Mouse (Mus musculus) forebrain, embryonic 11.5 days (tissue): Measurements from ENCODE around the gene Lemd1. TPM values are rescaled to one million over a fixed set of nuclear protein-coding genes. Genes with fewer than 3 reads are reported as not detected.

Experiments
- ATAC-seq: fragments of 200-750 bp; cut with Nextera tagmentation; replicated peaks from 2 replicates; pipeline ENCODE4 v1.8.0; 2017; ENCODE audit warnings: moderate TSS enrichment; ENCODE audit not compliant: low FRiP score
- DNase-seq: peaks from one replicate; pipeline ENCODE4 v3.0.0-alpha.2; 2017; ENCODE audit warnings: low spot score
- H3K27ac ChIP-seq: fragments of 300-500 bp; sonication (generic); 2 replicates; pipeline ENCODE4 v1.5.1; 2014; ENCODE audit warnings: low read depth, low read length
- H3K27me3 ChIP-seq: fragments of 300-500 bp; sonication (generic); 2 replicates; pipeline ENCODE4 v1.6.1; 2014; ENCODE audit warnings: mild to moderate bottlenecking, low read length, mixed read lengths; ENCODE audit not compliant: control insufficient read depth, insufficient read depth
- H3K36me3 ChIP-seq: fragments of 300-500 bp; sonication (generic); 2 replicates; pipeline ENCODE4 v1.6.1; 2014; ENCODE audit warnings: mild to moderate bottlenecking, low read length, moderate library complexity, mixed read lengths; ENCODE audit not compliant: control insufficient read depth, insufficient read depth
- H3K4me1 ChIP-seq: fragments of 300-500 bp; sonication (generic); replicated peaks from 2 replicates; pipeline ENCODE4 v1.6.1; 2014; ENCODE audit warnings: low read length, mixed read lengths; ENCODE audit not compliant: control insufficient read depth, insufficient read depth
- H3K4me2 ChIP-seq: fragments of 300-500 bp; sonication (generic); 2 replicates; pipeline ENCODE4 v1.6.1; 2014; ENCODE audit warnings: low read depth, mild to moderate bottlenecking, low read length, moderate library complexity, mixed read lengths; ENCODE audit not compliant: severe bottlenecking
- H3K4me3 ChIP-seq: fragments of 300-500 bp; sonication (generic); 2 replicates; pipeline ENCODE4 v1.5.1; 2014; ENCODE audit warnings: low read depth, low read length
- H3K9ac ChIP-seq: fragments of 300-500 bp; sonication (generic); 2 replicates; pipeline ENCODE4 v1.6.1; 2014; ENCODE audit warnings: low read length
- H3K9me3 ChIP-seq: fragments of 300-500 bp; sonication (generic); 2 replicates; pipeline ENCODE4 v1.6.1; 2016; ENCODE audit warnings: low read length, mixed read lengths; ENCODE audit not compliant: control insufficient read depth
- WGBS: fragments of 180-500 bp; shearing (Covaris S2); extraction: QIAGEN DNeasy Blood & Tissue Kit; methylation state at CpG from one replicate; pipeline ENCODE4 v1.1.7; 2014; 5-methylcytosine and 5-hydroxymethylcytosine counted together
- polyA plus RNA-seq: library from polyadenylated mRNA; unstranded; fragments of >200 nt; fragmentation: Nextera tagmentation; extraction: Ambion mirVana; gene quantifications from 2 replicates; pipeline ENCODE4 v1.2.1, GENCODE M21; 2014

Lemd1 gene
- polyA plus RNA-seq, 1 experiment from 2014 or later: 8.1 TPM

DNA sequence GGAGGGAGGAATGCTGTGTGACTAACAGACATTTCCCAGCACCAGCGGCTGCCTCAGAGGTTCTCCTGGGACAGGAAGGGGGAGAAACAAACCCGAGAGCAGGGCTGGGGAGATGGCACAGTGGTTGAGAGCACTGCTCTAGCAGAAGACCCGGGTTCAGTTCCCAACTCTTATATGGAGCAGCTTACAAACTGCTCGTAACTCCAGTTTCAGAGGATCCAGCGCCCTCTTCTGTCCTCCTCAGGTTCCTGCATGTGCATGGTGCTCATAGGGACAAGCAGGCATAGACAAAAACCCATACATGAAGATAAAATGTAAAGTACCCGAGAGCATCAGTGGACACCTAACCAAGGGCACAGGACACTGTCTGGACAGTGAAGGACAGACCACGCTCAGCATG lies 19.7 kb downstream of the Lemd1 start:
- ATAC-seq: 0 out of 2 replicates have a peak, but pooled peaks have one; percentile 25
- no peak overlapping the region for H3K4me3 ChIP-seq
- H3K4me1 ChIP-seq: peaks cover 14% of the 10 kb centered on the region

DNA sequence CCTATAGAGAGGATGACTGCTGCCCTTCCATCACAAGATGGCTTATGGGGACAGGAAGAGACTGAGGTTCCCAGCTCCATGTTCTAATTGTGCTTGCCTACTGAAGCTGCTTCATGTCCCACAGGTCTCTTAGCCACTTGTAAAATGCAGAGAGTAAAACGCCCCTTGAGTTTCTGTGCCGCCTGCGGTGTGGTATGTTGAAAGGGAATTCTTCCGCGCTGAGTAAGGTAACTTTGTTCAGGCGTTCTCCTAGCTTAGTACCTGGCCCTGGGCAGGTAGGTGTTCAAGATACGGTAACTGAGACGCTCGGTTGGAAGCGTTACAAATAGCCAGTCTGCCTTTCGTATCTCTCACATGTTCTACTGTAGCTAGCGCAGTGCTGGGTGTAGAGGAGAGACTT lies 20.4 kb downstream of the Lemd1 start:
- peaks cover 14% of the 10 kb centered on the region; the same call in 1 of the 2 replicates for H3K4me1 ChIP-seq
- peaks cover 5% of the 10 kb centered on the region; the same call in 1 of the 2 replicates for H3K27me3 ChIP-seq
- WGBS: 46% methylated on average over 12 of the region's 12 CpGs
- no peak overlapping the region for H3K27ac ChIP-seq
- no peaks in the 10 kb centered on the region for H3K36me3 ChIP-seq
- ATAC-seq (no peak), DNase-seq (peak; percentile 44)
- peak overlapping the region; percentile 5; the same call in 1 of the 2 replicates for H3K9ac ChIP-seq
- H3K4me3 ChIP-seq: no peak overlapping the region; the same call in 1 of the 2 replicates
- H3K4me2 ChIP-seq: peak overlapping the region; percentile 37; the same call in 1 of the 2 replicates
- H3K9me3 ChIP-seq: no peaks in the 10 kb centered on the region

More for the DNA sequence above, 19.7 kb downstream of the Lemd1 start:
- no peak overlapping the region for H3K4me2 ChIP-seq
- no peaks in the 10 kb centered on the region for H3K36me3 ChIP-seq
- DNase-seq: peak; percentile 72
- H3K27me3 ChIP-seq: peaks cover 5% of the 10 kb centered on the region; the same call in 1 of the 2 replicates
- WGBS: 27% methylated on average over 7 of the region's 7 CpGs
- no peaks in the 10 kb centered on the region for H3K9me3 ChIP-seq
- no peak overlapping the region for H3K27ac ChIP-seq
- H3K9ac ChIP-seq: no peak overlapping the region

DNA sequence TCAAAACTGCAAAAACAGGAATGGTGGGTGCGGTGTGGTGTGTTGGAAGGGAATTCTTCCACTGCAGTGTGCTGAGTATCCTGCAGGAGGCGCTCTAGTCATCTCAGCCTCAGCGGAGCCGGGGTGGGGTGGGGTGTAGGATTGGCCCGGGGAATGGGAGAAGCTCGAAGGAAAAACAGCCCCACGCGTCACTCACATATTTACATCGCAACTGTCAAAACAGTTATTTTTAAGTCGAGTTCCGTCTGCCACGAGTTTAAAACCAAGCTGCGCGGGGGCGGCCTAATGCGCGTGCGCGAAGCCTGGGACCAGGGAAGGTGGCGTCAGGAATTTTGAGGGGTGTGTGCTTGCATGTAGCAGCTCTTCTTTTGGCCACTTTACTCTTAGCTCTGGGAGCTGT lies 21.0 kb downstream of the Lemd1 start:
- Histone ChIP-seq H3K4me2 (peak overlapping the region; percentile 37), H3K9me3 (no peaks in the 10 kb centered on the region), H3K27me3 (peaks cover 5% of the 10 kb centered on the region; the same call in 1 of the 2 replicates), H3K36me3 (no peaks in the 10 kb centered on the region), H3K27ac (no peak overlapping the region), H3K4me1 (peaks cover 14% of the 10 kb centered on the region; the same call in 1 of the 2 replicates), H3K9ac (peak overlapping the region; percentile 5), H3K4me3 (peak overlapping the region; percentile 29; the same call in 1 of the 2 replicates)
- DNase-seq (peak; percentile 78), ATAC-seq (peak; percentile 50; the same call in 1 of the 2 replicates)
- 8% methylated on average over 20 of the region's 20 CpGs for WGBS

DNA sequence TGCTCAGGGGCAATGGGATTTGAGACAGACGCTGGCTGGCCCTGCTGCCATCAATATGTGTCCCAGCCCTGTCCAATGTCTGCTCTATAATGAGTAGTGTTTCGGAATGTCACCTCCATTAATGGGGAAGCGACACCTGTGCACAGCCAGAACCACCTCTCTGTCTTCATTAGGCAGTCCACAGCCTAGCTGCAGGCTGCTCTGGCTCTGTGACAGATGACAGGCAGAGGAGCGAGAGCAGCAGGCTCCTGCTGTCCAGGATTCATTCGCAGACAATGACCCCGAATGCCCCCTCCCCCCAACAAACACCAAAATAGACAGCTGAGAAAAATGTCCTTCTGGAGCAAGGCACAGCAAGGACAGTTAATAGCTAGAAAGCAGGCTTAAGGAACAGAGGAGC lies 21.8 kb downstream of the Lemd1 start:
- no peak for ATAC-seq
- Histone ChIP-seq H3K4me2 (no peak overlapping the region), H3K27ac (no peak overlapping the region), H3K4me1 (peaks cover 9% of the 10 kb centered on the region; the same call in 1 of the 2 replicates), H3K4me3 (no peak overlapping the region), H3K9me3 (no peaks in the 10 kb centered on the region), H3K9ac (no peak overlapping the region), H3K27me3 (peaks cover 5% of the 10 kb centered on the region; the same call in 1 of the 2 replicates), H3K36me3 (no peaks in the 10 kb centered on the region)
- peak; percentile 44 for DNase-seq
- WGBS: 42% methylated on average over 6 of the region's 6 CpGs

DNA sequence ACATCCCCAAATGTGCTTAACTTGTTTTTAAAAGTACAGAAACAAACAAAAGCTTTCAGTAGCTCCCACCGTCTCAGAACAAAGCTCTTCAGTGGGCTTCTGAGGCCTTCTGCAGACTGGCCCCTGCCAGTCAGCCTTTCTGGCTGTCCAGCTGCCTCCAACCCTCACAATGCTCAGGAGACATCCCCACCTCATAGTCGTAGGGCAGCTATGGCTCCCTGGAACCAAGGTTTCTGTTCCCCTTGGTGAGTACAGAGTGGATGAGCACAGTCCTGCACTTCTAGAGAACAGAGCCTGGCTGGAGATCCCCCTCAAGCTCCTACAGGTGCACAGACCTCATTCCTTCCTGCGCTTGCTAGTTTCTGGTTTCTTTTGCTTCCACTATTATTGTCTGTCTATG lies 25.0 kb downstream of the Lemd1 start:
- 61% methylated on average over 3 of the region's 3 CpGs for WGBS
- no peak overlapping the region for H3K4me3 ChIP-seq
- H3K9ac ChIP-seq: no peak overlapping the region
- no peaks in the 10 kb centered on the region for H3K9me3 ChIP-seq
- H3K27me3 ChIP-seq: peaks cover 3% of the 10 kb centered on the region; the same call in 1 of the 2 replicates
- DNase-seq (no peak), ATAC-seq (no peak)
- peaks cover 5% of the 10 kb centered on the region for H3K4me1 ChIP-seq
- H3K4me2 ChIP-seq: no peak overlapping the region
- no peak overlapping the region for H3K27ac ChIP-seq
- H3K36me3 ChIP-seq: no peaks in the 10 kb centered on the region

GRCm38 (mm10) chr1:132221627-132222026 lies 30.4 kb downstream of the Lemd1 start:
- no peak overlapping the region for H3K4me2 ChIP-seq
- no peak overlapping the region for H3K9ac ChIP-seq
- no peaks in the 10 kb centered on the region for H3K36me3 ChIP-seq
- 45% methylated on average over 2 of the region's 2 CpGs for WGBS
- no peaks in the 10 kb centered on the region for H3K9me3 ChIP-seq
- H3K27me3 ChIP-seq: no peaks in the 10 kb centered on the region; the same call in 1 of the 2 replicates
- DNase-seq (no peak), ATAC-seq (no peak)
- H3K4me3 ChIP-seq: no peak overlapping the region
- peaks cover 6% of the 10 kb centered on the region for H3K4me1 ChIP-seq
- H3K27ac ChIP-seq: no peak overlapping the region

DNA sequence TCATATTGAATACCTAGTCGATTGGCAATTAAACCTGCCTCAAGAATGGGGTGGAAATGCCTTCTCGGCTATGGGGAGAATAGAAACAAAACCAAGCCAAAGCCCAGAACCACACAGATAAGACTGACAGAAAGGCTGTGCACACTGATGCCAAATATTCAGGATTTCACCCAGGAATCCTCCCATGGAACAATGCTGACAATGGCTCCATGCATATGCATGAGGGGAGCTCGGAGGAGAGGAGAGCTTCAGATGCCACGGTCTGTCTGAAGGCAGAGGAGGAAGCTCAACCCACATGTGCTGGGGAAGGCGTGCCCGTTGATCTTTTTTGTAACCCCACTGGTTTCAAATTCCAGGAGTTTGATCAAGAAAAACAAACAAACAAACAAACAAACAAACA lies 30.9 kb downstream of the Lemd1 start:
- Histone ChIP-seq H3K36me3 (no peaks in the 10 kb centered on the region), H3K27ac (no peak overlapping the region), H3K27me3 (no peaks in the 10 kb centered on the region; the same call in 1 of the 2 replicates), H3K4me2 (no peak overlapping the region), H3K4me1 (peaks cover 6% of the 10 kb centered on the region), H3K9ac (no peak overlapping the region), H3K4me3 (no peak overlapping the region), H3K9me3 (no peaks in the 10 kb centered on the region)
- ATAC-seq: 0 out of 2 replicates have a peak, but pooled peaks have one; percentile 60
- 21% methylated on average over 6 of the region's 6 CpGs for WGBS
- no peak for DNase-seq

DNA sequence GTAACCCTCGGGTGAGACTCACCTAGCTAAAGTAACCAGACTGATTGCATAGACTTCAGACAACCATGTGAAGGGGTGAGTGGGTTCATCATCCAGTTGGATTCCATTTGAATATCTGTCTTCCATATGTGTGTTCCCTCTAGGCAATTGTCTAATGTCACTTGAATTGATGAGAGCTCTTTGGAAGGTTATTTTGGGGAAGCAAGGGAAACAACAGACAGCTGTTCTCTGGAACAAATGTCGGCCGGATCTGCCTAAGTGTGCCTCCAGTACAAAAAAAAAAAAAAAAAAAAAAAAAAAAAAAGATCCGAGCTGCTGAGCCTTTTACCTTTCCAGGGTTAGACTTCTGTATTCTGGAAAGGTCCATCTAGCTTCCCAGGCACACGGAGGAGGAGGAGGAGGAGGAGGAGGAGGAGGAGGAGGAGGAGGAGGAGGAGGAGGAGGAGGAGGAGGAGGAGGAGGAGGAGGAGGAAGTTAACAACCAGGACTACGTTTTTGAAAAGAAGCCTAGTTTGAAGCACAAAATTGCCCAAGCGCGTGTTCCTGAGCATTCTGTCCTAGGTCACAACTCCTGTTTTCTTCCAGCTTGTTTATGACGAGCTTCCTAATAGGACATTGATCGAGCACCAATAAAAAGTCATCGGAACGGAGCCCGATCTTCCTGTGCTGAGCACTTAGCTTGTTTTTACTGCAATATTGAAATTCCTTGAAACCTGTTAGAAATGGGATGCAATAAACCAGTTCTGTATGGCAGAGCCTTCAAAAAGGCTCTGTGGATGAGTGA lies 35.3 kb downstream of the Lemd1 start:
- H3K4me2 ChIP-seq: no peak overlapping the region
- no peaks in the 10 kb centered on the region for H3K9me3 ChIP-seq
- no peaks in the 10 kb centered on the region for H3K27me3 ChIP-seq
- WGBS: 90% methylated on average over 11 of the region's 13 CpGs
- no peak for DNase-seq
- no peak overlapping the region for H3K4me3 ChIP-seq
- ATAC-seq: no peak
- peaks cover 6% of the 10 kb centered on the region; the same call in 1 of the 2 replicates for H3K4me1 ChIP-seq
- H3K27ac ChIP-seq: no peak overlapping the region
- H3K36me3 ChIP-seq: no peaks in the 10 kb centered on the region
- H3K9ac ChIP-seq: no peak overlapping the region
